ENCODE assay signal across 8 mouse cellular contexts in genomic region chr12:59382812-59383211, GRCm38 (mm10).
A peak's percentile ranks its signal among the peaks of the same experiment; 100 is the strongest.
DNase-seq lines count a peak whose midpoint lies in the region; ATAC-seq lines count a peak whose summit lies in the region.

No protein-coding gene starts in this region.

- DNase-seq in kidney, adult 18-20 months: peak; percentile 10
- DNase-seq in Muller cell, postnatal 12 days (ENCODE audit: inconsistent ontology term): peak; percentile 68
- peak; percentile 18 to 68 for DNase-seq in cerebellum, postnatal 25 days
- peak; percentile 84 for DNase-seq in hindbrain, embryonic 14.5 days (ENCODE audit: low spot score)
- peak; percentile 54 for DNase-seq in left cerebral cortex, postnatal 4 days
- peak; percentile 33 for DNase-seq in retina, adult 2 months (ENCODE audit: low read depth, low spot score)
- no peak for DNase-seq in gastrocnemius, adult 18-20 months (ENCODE audit: low spot score)

- H3K9me3 ChIP-seq in kidney, embryonic 16.5 days (ENCODE audit: low read length): no peaks in the 10 kb centered on the region
- no peaks in the 10 kb centered on the region for H3K9me3 ChIP-seq in hindbrain, embryonic 14.5 days (ENCODE audit: control insufficient read depth, low read length)

- no peaks in the 10 kb centered on the region for H3K36me3 ChIP-seq in kidney, embryonic 16.5 days (ENCODE audit: insufficient read depth, low read length)
- no peaks in the 10 kb centered on the region for H3K36me3 ChIP-seq in hindbrain, embryonic 14.5 days (replicated peaks; ENCODE audit: control insufficient read depth, insufficient read depth)

- no peak for ATAC-seq in kidney, embryonic 16.5 days (ENCODE audit: low FRiP score, low TSS enrichment)
- no peak for ATAC-seq in hindbrain, embryonic 14.5 days (ENCODE audit: low FRiP score)

- WGBS in kidney, embryonic 16.5 days: 25% methylated on average over 3 of the region's 3 CpGs
- 32% methylated on average over 3 of the region's 3 CpGs for WGBS in hindbrain, embryonic 14.5 days

- intact Hi-C loops in left cerebral cortex, postnatal 4 days (cut with DNase I): loop anchor here (10.0 kb wide), 1 partner anchor 412 kb away; no protein-coding TSS in a partner anchor

- H3K4me1 ChIP-seq in kidney, embryonic 16.5 days (ENCODE audit: insufficient read depth, low read length): no peaks in the 10 kb centered on the region
- H3K4me1 ChIP-seq in hindbrain, embryonic 14.5 days (replicated peaks; ENCODE audit: control insufficient read depth, insufficient read depth, low read length): no peaks in the 10 kb centered on the region

- no peak overlapping the region for H3K27ac ChIP-seq in kidney, embryonic 16.5 days (ENCODE audit: low read length)
- no peak overlapping the region for H3K27ac ChIP-seq in hindbrain, embryonic 14.5 days

- no peak overlapping the region for H3K4me2 ChIP-seq in kidney, embryonic 16.5 days (replicated peaks; ENCODE audit: low read depth, low read length)
- H3K4me2 ChIP-seq in hindbrain, embryonic 14.5 days (replicated peaks): no peak overlapping the region

- H3K4me3 ChIP-seq in kidney, embryonic 16.5 days (ENCODE audit: low read length): no peak overlapping the region
- no peak overlapping the region for H3K4me3 ChIP-seq in hindbrain, embryonic 14.5 days (replicated peaks; ENCODE audit: low read length)

- H3K27me3 ChIP-seq in kidney, embryonic 16.5 days (ENCODE audit: insufficient read depth, low read length): no peaks in the 10 kb centered on the region
- H3K27me3 ChIP-seq in hindbrain, embryonic 14.5 days (ENCODE audit: control insufficient read depth, insufficient read depth, low read length): no peaks in the 10 kb centered on the region

- no peak overlapping the region for H3K9ac ChIP-seq in kidney, embryonic 16.5 days (replicated peaks; ENCODE audit: low read length)
- H3K9ac ChIP-seq in hindbrain, embryonic 14.5 days: no peak overlapping the region
